Mouse (Mus musculus): Measurements from ENCODE around the gene Pde4c. TPM values are rescaled to one million over a fixed set of nuclear protein-coding genes. Genes with fewer than 3 reads are reported as not detected.

Pde4c gene
- polyA plus RNA-seq, 1 experiment, result 0.10 TPM

DNA sequence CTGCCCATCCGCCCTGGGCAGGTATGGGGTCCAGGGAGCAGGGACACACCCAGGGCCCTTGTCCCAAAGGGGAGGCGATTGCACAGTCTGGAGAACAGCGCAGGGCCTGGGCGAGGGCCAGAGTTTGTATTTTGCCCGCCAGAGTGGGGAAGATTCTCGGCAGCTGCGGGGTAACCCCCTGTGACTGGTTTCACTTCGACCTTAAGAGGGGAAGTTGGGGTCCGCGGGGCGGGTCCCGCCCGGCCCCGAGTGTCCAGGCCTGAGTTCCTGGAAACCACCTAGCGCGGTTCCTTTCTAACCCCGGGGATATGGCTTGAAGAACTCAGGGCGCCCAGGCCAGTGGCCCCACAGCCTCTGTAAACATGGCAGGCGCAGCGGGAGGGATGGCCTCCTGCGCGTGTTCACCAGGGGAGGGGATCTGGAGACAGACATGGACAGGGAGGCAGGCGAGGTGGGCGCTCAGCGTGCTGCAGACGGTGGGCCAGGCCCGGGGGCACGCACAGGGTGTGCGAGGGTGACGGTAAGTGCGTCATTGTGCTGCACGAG, 44.8 kb downstream of the Pde4c start:
- H3K4me3 ChIP-seq, result no peak overlapping the region
- TF ChIP-seq MYOG (IDR thresholded peaks at IDR 0.05; ENCODE audit: control insufficient read depth in 1 of 3, insufficient read depth in 1 of 3, insufficient read length in 2 of 3, low read depth in 2 of 3), result no peak
- TF ChIP-seq SRF (IDR thresholded peaks at IDR 0.05; ENCODE audit: control insufficient read depth, insufficient read length, low read depth), result no peak
- no peak for TF ChIP-seq USF1 (IDR thresholded peaks at IDR 0.05; ENCODE audit: low read depth)
- TF ChIP-seq TCF12 (IDR thresholded peaks at IDR 0.05; ENCODE audit: insufficient read depth, poor library complexity, severe bottlenecking), result no peak
- no peak for TF ChIP-seq MYOD1 (IDR thresholded peaks at IDR 0.05; ENCODE audit: control insufficient read depth in 1 of 3, insufficient read length in 2 of 3, low read depth in 2 of 3)
- TF ChIP-seq POLR2A (IDR thresholded peaks at IDR 0.05; ENCODE audit: insufficient read length, low read depth), result no peak
- no peak for TF ChIP-seq E2F4 (IDR thresholded peaks at IDR 0.05; ENCODE audit: insufficient read depth)
- no peak for TF ChIP-seq REST (IDR thresholded peaks at IDR 0.05; ENCODE audit: insufficient read depth, insufficient read length)
- TF ChIP-seq POLR2AphosphoS2 (IDR thresholded peaks at IDR 0.05; ENCODE audit: insufficient read length, low read depth), result no peak
- no peak for TF ChIP-seq CEBPB (IDR thresholded peaks at IDR 0.05; ENCODE audit: insufficient read depth, poor library complexity, severe bottlenecking)
- TF ChIP-seq TCF3 (IDR thresholded peaks at IDR 0.05; ENCODE audit: insufficient read length, low read depth), result no peak
- TF ChIP-seq MAX (IDR thresholded peaks at IDR 0.05; ENCODE audit: low read depth), result no peak
- peaks cover 6% of the 10 kb centered on the region for H3K36me3 ChIP-seq (ENCODE audit: control insufficient read depth, insufficient read depth)

GRCm38 (mm10) chr8:70768956-70769355, 45.4 kb downstream of the Pde4c start:
- peaks cover 6% of the 10 kb centered on the region for H3K36me3 ChIP-seq (ENCODE audit: control insufficient read depth, insufficient read depth)
- H3K4me3 ChIP-seq, result no peak overlapping the region
- H3K4me2 ChIP-seq (ENCODE audit: low read depth), result no peak overlapping the region
- H3K27me3 ChIP-seq (ENCODE audit: control insufficient read depth, insufficient read depth, insufficient read length), result no peaks in the 10 kb centered on the region
- H3K79me2 ChIP-seq (ENCODE audit: control insufficient read depth, insufficient read depth), result no peaks in the 10 kb centered on the region
- TF ChIP-seq TCF12 (IDR thresholded peaks at IDR 0.05; ENCODE audit: insufficient read depth, poor library complexity, severe bottlenecking), result no peak
- no peak for TF ChIP-seq E2F4 (IDR thresholded peaks at IDR 0.05; ENCODE audit: insufficient read depth)
- no peak for TF ChIP-seq MAX (IDR thresholded peaks at IDR 0.05; ENCODE audit: low read depth)
- TF ChIP-seq USF1 (IDR thresholded peaks at IDR 0.05; ENCODE audit: low read depth), result no peak
- TF ChIP-seq POLR2A (IDR thresholded peaks at IDR 0.05; ENCODE audit: insufficient read length, low read depth), result no peak
- no peak for TF ChIP-seq POLR2AphosphoS2 (IDR thresholded peaks at IDR 0.05; ENCODE audit: insufficient read length, low read depth)
- no peak for TF ChIP-seq MYOG (IDR thresholded peaks at IDR 0.05; ENCODE audit: control insufficient read depth in 1 of 3, insufficient read depth in 1 of 3, insufficient read length in 2 of 3, low read depth in 2 of 3)
- TF ChIP-seq REST (IDR thresholded peaks at IDR 0.05; ENCODE audit: insufficient read depth, insufficient read length), result no peak
- no peak for TF ChIP-seq TCF3 (IDR thresholded peaks at IDR 0.05; ENCODE audit: insufficient read length, low read depth)
- no peak for TF ChIP-seq MYOD1 (IDR thresholded peaks at IDR 0.05; ENCODE audit: control insufficient read depth in 1 of 3, insufficient read length in 2 of 3, low read depth in 2 of 3)
- no peak for TF ChIP-seq SRF (IDR thresholded peaks at IDR 0.05; ENCODE audit: control insufficient read depth, insufficient read length, low read depth)
- no peak for TF ChIP-seq CEBPB (IDR thresholded peaks at IDR 0.05; ENCODE audit: insufficient read depth, poor library complexity, severe bottlenecking)
- H3ac ChIP-seq (ENCODE audit: control insufficient read depth, insufficient read length), result no peak overlapping the region

More for the DNA sequence above, 44.8 kb downstream of the Pde4c start:
- no peaks in the 10 kb centered on the region for H3K79me2 ChIP-seq (ENCODE audit: control insufficient read depth, insufficient read depth)
- H3ac ChIP-seq (ENCODE audit: control insufficient read depth, insufficient read length), result no peak overlapping the region
- no peaks in the 10 kb centered on the region for H3K27me3 ChIP-seq (ENCODE audit: control insufficient read depth, insufficient read depth, insufficient read length)
- no peak overlapping the region for H3K4me2 ChIP-seq (ENCODE audit: low read depth)

DNA sequence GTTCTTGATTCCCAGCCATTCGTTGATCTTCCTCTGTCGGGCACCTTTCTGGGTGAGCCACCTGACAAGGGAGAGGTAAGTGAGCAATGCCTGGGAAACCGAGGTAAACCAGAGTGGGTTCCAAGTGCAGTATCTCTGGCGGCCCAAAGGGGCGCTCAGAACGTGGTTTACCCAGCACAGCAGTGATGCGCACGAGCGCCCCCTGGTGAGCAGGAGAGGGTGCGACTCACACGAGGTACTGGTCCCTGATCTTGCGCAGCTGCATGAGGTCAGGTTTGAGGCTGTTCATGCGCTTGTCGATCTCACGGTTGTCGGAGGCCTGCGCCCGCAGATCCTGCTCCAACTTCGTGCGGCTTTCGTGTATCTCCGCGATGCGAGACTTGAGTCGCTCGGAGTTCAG, 45.8 kb downstream of the Pde4c start:
- H3K36me3 ChIP-seq (ENCODE audit: control insufficient read depth, insufficient read depth), result peaks cover 6% of the 10 kb centered on the region
- no peak for TF ChIP-seq MAX (IDR thresholded peaks at IDR 0.05; ENCODE audit: low read depth)
- peak; percentile 68 for TF ChIP-seq POLR2AphosphoS2 (IDR thresholded peaks at IDR 0.05; ENCODE audit: insufficient read length, low read depth)
- TF ChIP-seq REST (IDR thresholded peaks at IDR 0.05; ENCODE audit: insufficient read depth, insufficient read length), result no peak
- TF ChIP-seq CEBPB (IDR thresholded peaks at IDR 0.05; ENCODE audit: insufficient read depth, poor library complexity, severe bottlenecking), result no peak
- TF ChIP-seq MYOD1 (IDR thresholded peaks at IDR 0.05; ENCODE audit: control insufficient read depth in 1 of 3, insufficient read length in 2 of 3, low read depth in 2 of 3), result peak in 2 of 3 experiments; percentile 20 to 48
- TF ChIP-seq E2F4 (IDR thresholded peaks at IDR 0.05; ENCODE audit: insufficient read depth), result no peak
- no peak for TF ChIP-seq TCF12 (IDR thresholded peaks at IDR 0.05; ENCODE audit: insufficient read depth, poor library complexity, severe bottlenecking)
- no peak for TF ChIP-seq TCF3 (IDR thresholded peaks at IDR 0.05; ENCODE audit: insufficient read length, low read depth)
- TF ChIP-seq MYOG (IDR thresholded peaks at IDR 0.05; ENCODE audit: control insufficient read depth in 1 of 3, insufficient read depth in 1 of 3, insufficient read length in 2 of 3, low read depth in 2 of 3), result peak in 1 of 3 experiments; percentile 68
- TF ChIP-seq SRF (IDR thresholded peaks at IDR 0.05; ENCODE audit: control insufficient read depth, insufficient read length, low read depth), result no peak
- TF ChIP-seq USF1 (IDR thresholded peaks at IDR 0.05; ENCODE audit: low read depth), result no peak
- peak; percentile 36 for TF ChIP-seq POLR2A (IDR thresholded peaks at IDR 0.05; ENCODE audit: insufficient read length, low read depth)

DNA sequence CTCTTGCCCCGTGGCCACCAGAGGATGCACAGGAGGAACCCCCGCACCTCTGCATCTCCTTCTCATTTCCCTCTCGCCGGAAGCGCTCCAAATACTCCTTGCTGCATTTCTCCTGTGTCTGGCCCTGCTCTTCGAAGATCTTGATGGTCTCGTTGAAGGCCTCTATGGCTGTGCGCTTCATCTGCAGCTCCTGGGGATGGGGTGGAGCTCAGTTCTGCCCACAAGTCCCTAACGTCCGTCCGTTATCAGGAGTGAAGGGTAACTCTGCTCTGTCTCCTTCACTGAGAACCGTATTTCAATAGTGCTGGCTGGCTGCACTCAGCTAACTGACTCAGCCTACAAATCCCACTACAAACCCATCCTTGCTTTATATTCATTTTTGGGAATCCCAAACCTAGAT, 46.3 kb downstream of the Pde4c start:
- Histone ChIP-seq H3K36me3 (ENCODE audit: control insufficient read depth, insufficient read depth) (peaks cover 6% of the 10 kb centered on the region), H3K4me2 (ENCODE audit: low read depth) (no peak overlapping the region), H3K4me3 (no peak overlapping the region), H3K27me3 (ENCODE audit: control insufficient read depth, insufficient read depth, insufficient read length) (no peaks in the 10 kb centered on the region), H3K79me2 (ENCODE audit: control insufficient read depth, insufficient read depth) (no peaks in the 10 kb centered on the region), H3ac (ENCODE audit: control insufficient read depth, insufficient read length) (no peak overlapping the region)
- TF ChIP-seq USF1 (IDR thresholded peaks at IDR 0.05; ENCODE audit: low read depth) (no peak), CEBPB (IDR thresholded peaks at IDR 0.05; ENCODE audit: insufficient read depth, poor library complexity, severe bottlenecking) (no peak), MAX (IDR thresholded peaks at IDR 0.05; ENCODE audit: low read depth) (no peak), REST (IDR thresholded peaks at IDR 0.05; ENCODE audit: insufficient read depth, insufficient read length) (no peak), POLR2A (IDR thresholded peaks at IDR 0.05; ENCODE audit: insufficient read length, low read depth) (no peak)

More for the DNA sequence above, 45.8 kb downstream of the Pde4c start:
- no peak overlapping the region for H3ac ChIP-seq (ENCODE audit: control insufficient read depth, insufficient read length)
- no peak overlapping the region for H3K4me3 ChIP-seq
- no peaks in the 10 kb centered on the region for H3K27me3 ChIP-seq (ENCODE audit: control insufficient read depth, insufficient read depth, insufficient read length)
- no peak overlapping the region for H3K4me2 ChIP-seq (ENCODE audit: low read depth)
- no peaks in the 10 kb centered on the region for H3K79me2 ChIP-seq (ENCODE audit: control insufficient read depth, insufficient read depth)

All from myocyte (in vitro differentiated cells).